Mouse (Mus musculus): ENCODE results near the gene Fpr2. TPM values are rescaled to one million over a fixed set of nuclear protein-coding genes. Genes with fewer than 3 reads are reported as not detected.
A peak's percentile ranks its signal among the peaks of the same experiment; 100 is the strongest.
"Not testable (repeated sequence)": the region's sequence is repeated elsewhere in the genome, so short reads cannot be mapped to it uniquely, and the experiment has no call there.

Gene Fpr2
- total RNA-seq, 2 experiments from 2014 or later: 0.20 TPM; not detected in 1

- DNase-seq: no peak
- intact Hi-C loops (cut with DNase I): no loop called here
Measured at GRCm38 (mm10) chr17:17879347-17879746, 8.3 kb upstream of the Fpr2 start.

- intact Hi-C loops (cut with DNase I): no loop called here
Measured at GRCm38 (mm10) chr17:17882672-17883071, 5.0 kb upstream of the Fpr2 start.

GRCm38 (mm10) chr17:17883840-17884239 is 3.8 kb upstream of the Fpr2 start, which contains the start of gene Fpr1:
Gene Fpr1 (minus strand): TSS chr17:17883940.
- no peak for DNase-seq
- intact Hi-C loops (cut with DNase I): no loop called here

More at GRCm38 (mm10) chr17:17882672-17883071, 5.0 kb upstream of the Fpr2 start:
- no peak for DNase-seq

GRCm38 (mm10) chr17:17889732-17890425 is 2.3 kb downstream of the Fpr2 start:
- intact Hi-C loops (cut with DNase I): loop anchor here (10.0 kb wide), 1 partner anchor 55 kb away; no protein-coding TSS in a partner anchor
- no peak for DNase-seq

GRCm38 (mm10) chr17:17896039-17896438 is 8.4 kb downstream of the Fpr2 start:
- intact Hi-C loops (cut with DNase I): loop anchor here (1.0 to 10.0 kb wide), 3 partner anchors 44 to 130 kb away; no protein-coding TSS in a partner anchor
- DNase-seq: peak; percentile 27 to 66

- intact Hi-C loops (cut with DNase I): loop anchor here (5.0 to 10.0 kb wide), 2 partner anchors 47 to 64 kb away; no protein-coding TSS in a partner anchor
- DNase-seq: no peak
Measured at GRCm38 (mm10) chr17:17899268-17899667, 11.6 kb downstream of the Fpr2 start.

GRCm38 (mm10) chr17:17900768-17901167 is 13.1 kb downstream of the Fpr2 start:
- DNase-seq: no peak
- intact Hi-C loops (cut with DNase I): no loop called here

GRCm38 (mm10) chr17:17909636-17910421 is 22.2 kb downstream of the Fpr2 start:
- peak; percentile 67 to 79 for DNase-seq
- intact Hi-C loops (cut with DNase I): no loop called here

GRCm38 (mm10) chr17:17912618-17913017 is 25.0 kb downstream of the Fpr2 start:
- DNase-seq; intact Hi-C loops (cut with DNase I): not testable (repeated sequence)

GRCm38 (mm10) chr17:17917376-17917775 is 29.8 kb downstream of the Fpr2 start:
- intact Hi-C loops (cut with DNase I): no loop called here
- no peak for DNase-seq

GRCm38 (mm10) chr17:17917782-17918181 is 30.2 kb downstream of the Fpr2 start:
- no peak for DNase-seq
- intact Hi-C loops (cut with DNase I): no loop called here

Other genes with a start within 250 kb of the Fpr2 start
- not detected for gene Vmn2r90, start 184.1 kb upstream of the Fpr2 start, total RNA-seq (2021)
- 10 to 100 TPM; 14.9 to 23.6 TPM for gene Spaca6, start 60.7 kb upstream of the Fpr2 start, total RNA-seq (2021)
- under 1 TPM; 0.69 to 0.98 TPM for gene Has1, start 32.6 kb upstream of the Fpr2 start, total RNA-seq (2021)
- not detected for gene Fpr1, start 3.9 kb upstream of the Fpr2 start, total RNA-seq (2021)
- not detected for gene Fpr3, start within 50 bp of the Fpr2 start, total RNA-seq (2021)
- not detected for gene Fpr-rs4, start 133.9 kb downstream of the Fpr2 start, total RNA-seq (2021)
- not detected for gene Vmn2r124, start 161.6 kb downstream of the Fpr2 start, total RNA-seq (2021)
- gene Vmn2r91, start 197.2 kb downstream of the Fpr2 start, total RNA-seq (2021): not detected